Mouse (Mus musculus) kidney, embryonic 16.5 days (tissue): ENCODE measurements at regions not wholly inside any gene's neighbourhood (a gene's known extent, or its start where the extent isn't known, plus 50 kb on each side); places are given as distances from the start of the nearest gene placed in this dataset.
"Not testable (repeated sequence)": the region's sequence is repeated elsewhere in the genome, so short reads cannot be mapped to it uniquely, and the experiment has no call there.

ENCODE experiments used
- ATAC-seq: fragments of 200-750 bp; cut with Nextera tagmentation; 2 replicates; pipeline ENCODE4 v1.8.0; 2017; ENCODE audit warnings: moderate TSS enrichment; ENCODE audit not compliant: low FRiP score, low TSS enrichment
- H3K27ac ChIP-seq: fragments of 300-500 bp; sonication (generic); 2 replicates; pipeline ENCODE4 v1.5.1; 2014; ENCODE audit warnings: low read length
- H3K27me3 ChIP-seq: fragments of 300-500 bp; sonication (generic); 2 replicates; pipeline ENCODE4 v1.6.1; 2014; ENCODE audit warnings: low read length, control low read depth, mixed read lengths; ENCODE audit not compliant: insufficient read depth
- H3K36me3 ChIP-seq: fragments of 300-500 bp; sonication (generic); 2 replicates; pipeline ENCODE4 v1.6.1; 2014; ENCODE audit warnings: low read length, control low read depth, mixed read lengths; ENCODE audit not compliant: insufficient read depth
- H3K4me1 ChIP-seq: fragments of 300-500 bp; sonication (generic); 2 replicates; pipeline ENCODE4 v1.6.1; 2014; ENCODE audit warnings: low read length, control low read depth, mixed read lengths; ENCODE audit not compliant: insufficient read depth
- H3K4me2 ChIP-seq: fragments of 300-500 bp; sonication (generic); replicated peaks from 2 replicates; pipeline ENCODE4 v1.6.1; 2014; ENCODE audit warnings: low read depth, low read length
- H3K4me3 ChIP-seq: fragments of 300-500 bp; sonication (generic); 2 replicates; pipeline ENCODE4 v1.5.1; 2014; ENCODE audit warnings: mild to moderate bottlenecking, low read length
- H3K9ac ChIP-seq: fragments of 300-500 bp; sonication (generic); replicated peaks from 2 replicates; pipeline ENCODE4 v1.6.1; 2014; ENCODE audit warnings: low read length
- H3K9me3 ChIP-seq: fragments of 300-500 bp; sonication (generic); 2 replicates; pipeline ENCODE4 v1.6.1; 2016; ENCODE audit warnings: low read length, control low read depth
- WGBS: fragments of 180-500 bp; shearing (Covaris S2); extraction: QIAGEN DNeasy Blood & Tissue Kit; methylation state at CpG from one replicate; pipeline ENCODE4 v1.1.7; 2014; 5-methylcytosine and 5-hydroxymethylcytosine counted together

DNA sequence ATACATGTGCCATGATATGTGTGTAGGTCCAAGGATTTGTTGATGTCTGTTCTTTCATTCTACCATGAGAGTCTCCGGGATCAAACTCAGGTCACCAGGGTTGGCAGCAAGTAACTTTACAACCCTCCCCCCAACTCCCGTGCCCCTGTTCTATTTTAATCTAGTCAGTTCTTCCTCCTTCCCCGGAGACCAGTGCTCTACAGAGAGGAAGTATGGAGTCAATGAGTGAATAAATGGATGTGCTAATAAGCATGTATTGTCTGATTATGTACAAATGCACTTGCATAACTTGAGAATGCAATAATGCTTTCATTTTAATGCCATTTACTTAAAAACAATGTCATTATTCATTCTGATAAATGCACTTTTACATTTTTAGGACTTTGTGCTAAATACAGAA, 79.1 kb upstream of the Tbl1xr1 start:
- Histone ChIP-seq H3K27me3 (no peaks in the 10 kb centered on the region), H3K9me3 (peaks cover 8% of the 10 kb centered on the region; the same call in 1 of the 2 replicates), H3K4me1 (no peaks in the 10 kb centered on the region), H3K9ac (no peak overlapping the region), H3K36me3 (no peaks in the 10 kb centered on the region), H3K4me2 (no peak overlapping the region), H3K4me3 (no peak overlapping the region), H3K27ac (no peak overlapping the region)
- ATAC-seq = no peak
- 76% methylated on average over 3 of the region's 3 CpGs for WGBS

DNA sequence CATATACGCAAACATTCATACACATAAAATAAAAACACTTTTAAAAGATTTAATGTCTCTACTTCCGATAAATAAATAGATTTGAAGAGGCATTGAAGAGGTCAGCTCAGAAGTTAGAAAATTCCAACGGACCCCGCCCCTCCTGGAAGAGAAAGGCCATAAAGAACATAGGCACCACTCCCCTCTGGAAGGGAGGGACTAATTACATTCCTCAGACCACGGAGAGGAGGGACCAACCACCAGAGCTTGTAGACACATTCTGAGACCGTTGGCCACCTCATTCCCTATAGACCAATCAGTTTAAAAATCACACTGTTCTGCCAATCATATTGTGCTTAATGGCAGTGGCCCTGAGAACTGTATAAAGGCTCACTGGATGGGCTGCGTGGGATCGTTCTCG, 71.0 kb upstream of the Tbl1xr1 start:
- no peaks in the 10 kb centered on the region for H3K4me1 ChIP-seq
- no peaks in the 10 kb centered on the region for H3K9me3 ChIP-seq
- no peak overlapping the region for H3K9ac ChIP-seq
- no peaks in the 10 kb centered on the region for H3K27me3 ChIP-seq
- no peak overlapping the region for H3K4me3 ChIP-seq
- no peak overlapping the region for H3K27ac ChIP-seq
- ATAC-seq = no peak
- 79% methylated on average over 9 of the region's 9 CpGs for WGBS
- no peaks in the 10 kb centered on the region for H3K36me3 ChIP-seq
- H3K4me2 ChIP-seq = no peak overlapping the region

DNA sequence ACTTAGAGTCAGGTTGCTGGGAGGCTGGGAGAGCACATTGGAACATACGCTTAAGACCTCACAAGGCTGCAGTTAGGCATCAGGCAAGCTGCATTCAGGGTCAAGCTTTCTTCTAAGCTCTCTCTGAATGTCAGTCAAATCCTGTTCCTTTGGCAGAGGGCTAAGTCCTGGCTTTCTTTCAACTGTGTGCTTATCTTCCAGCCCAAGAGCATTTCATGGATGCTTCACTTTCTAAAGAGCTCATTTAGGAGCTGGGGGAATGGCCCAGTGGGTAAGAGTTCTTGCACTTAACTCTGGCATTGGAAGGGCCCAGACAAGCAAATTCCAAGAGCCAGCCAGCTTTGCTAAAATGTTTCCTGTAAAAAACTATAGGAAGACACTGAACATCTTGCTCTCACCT, 70.3 kb upstream of the Tbl1xr1 start:
- Histone ChIP-seq H3K27ac (no peak overlapping the region), H3K36me3 (no peaks in the 10 kb centered on the region), H3K9me3 (no peaks in the 10 kb centered on the region), H3K4me2 (no peak overlapping the region), H3K4me3 (no peak overlapping the region), H3K9ac (no peak overlapping the region), H3K27me3 (no peaks in the 10 kb centered on the region), H3K4me1 (no peaks in the 10 kb centered on the region)
- no peak for ATAC-seq
- 90% methylated on average over 1 of the region's 1 CpGs for WGBS

DNA sequence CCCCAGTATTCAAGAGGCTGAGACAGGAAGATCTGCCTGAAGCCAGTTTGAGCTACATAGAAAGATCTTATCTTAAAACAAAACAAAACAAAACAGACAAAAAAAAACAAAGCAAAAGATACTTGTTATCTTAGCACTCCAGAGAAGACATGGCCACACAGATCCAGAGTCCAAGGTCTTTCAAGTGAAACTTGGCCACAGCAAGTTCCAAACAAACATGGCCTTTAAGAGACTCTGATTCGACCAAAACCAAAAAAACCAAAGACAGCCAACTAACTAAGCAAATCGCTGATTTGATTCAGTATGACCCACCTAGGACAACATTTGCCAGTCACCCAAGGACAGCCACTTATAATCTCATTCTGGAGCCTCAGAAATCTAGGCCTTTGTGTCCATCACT, 69.8 kb upstream of the Tbl1xr1 start:
- WGBS = 87% methylated on average over 2 of the region's 2 CpGs
- ATAC-seq = no peak
- Histone ChIP-seq H3K36me3 (no peaks in the 10 kb centered on the region), H3K27me3 (no peaks in the 10 kb centered on the region), H3K4me2 (no peak overlapping the region), H3K4me3 (no peak overlapping the region), H3K9ac (no peak overlapping the region), H3K9me3 (no peaks in the 10 kb centered on the region), H3K4me1 (no peaks in the 10 kb centered on the region), H3K27ac (no peak overlapping the region)

DNA sequence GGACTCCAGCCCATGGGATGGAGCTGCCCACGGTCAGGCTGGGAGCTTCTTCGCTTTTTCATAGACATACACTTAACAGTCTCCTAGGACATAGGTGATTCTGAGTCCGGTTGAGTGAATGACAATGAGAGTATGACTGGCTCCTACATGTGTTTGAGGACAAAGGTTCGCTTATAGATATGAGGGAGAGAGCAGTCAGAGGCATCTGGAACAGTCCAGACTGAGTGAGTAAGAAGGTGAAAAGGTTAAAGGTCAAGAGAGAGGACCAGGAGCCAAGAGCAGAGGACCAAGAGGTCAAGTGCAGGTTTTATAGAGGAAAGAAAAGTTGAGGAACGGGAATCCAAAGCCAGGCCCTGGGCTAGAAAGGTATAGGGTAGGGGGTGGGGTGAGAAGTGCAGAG, 68.7 kb upstream of the Tbl1xr1 start:
- H3K4me1 ChIP-seq = no peaks in the 10 kb centered on the region
- H3K27ac ChIP-seq = no peak overlapping the region
- 90% methylated on average over 5 of the region's 5 CpGs for WGBS
- no peak overlapping the region for H3K9ac ChIP-seq
- ATAC-seq = no peak
- no peak overlapping the region for H3K4me2 ChIP-seq
- H3K4me3 ChIP-seq = no peak overlapping the region
- H3K36me3 ChIP-seq = no peaks in the 10 kb centered on the region
- no peaks in the 10 kb centered on the region for H3K27me3 ChIP-seq
- H3K9me3 ChIP-seq = no peaks in the 10 kb centered on the region

DNA sequence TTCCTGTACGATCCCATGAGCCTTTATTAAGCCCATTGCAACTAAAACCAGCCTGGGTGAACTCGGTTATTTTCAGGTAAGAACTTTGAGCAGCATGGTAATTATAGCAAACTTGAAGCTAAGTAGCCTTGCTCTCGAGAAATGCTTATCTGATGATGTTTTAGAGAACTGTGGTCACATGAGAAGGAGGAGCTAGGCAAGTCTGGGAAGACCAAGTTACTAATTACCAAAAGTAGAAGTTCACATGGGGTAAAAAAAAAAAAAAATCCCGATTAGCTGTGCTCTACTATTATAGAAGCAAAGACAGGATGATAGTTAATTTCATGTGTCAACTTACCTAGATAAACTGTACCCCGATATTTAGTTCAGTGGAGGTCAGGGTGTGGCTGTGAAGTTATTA, 68.0 kb upstream of the Tbl1xr1 start:
- Histone ChIP-seq H3K9ac (no peak overlapping the region), H3K27ac (no peak overlapping the region), H3K4me3 (no peak overlapping the region), H3K4me2 (no peak overlapping the region), H3K4me1 (no peaks in the 10 kb centered on the region), H3K27me3 (no peaks in the 10 kb centered on the region), H3K36me3 (no peaks in the 10 kb centered on the region), H3K9me3 (no peaks in the 10 kb centered on the region)
- 76% methylated on average over 5 of the region's 5 CpGs for WGBS
- no peak for ATAC-seq

DNA sequence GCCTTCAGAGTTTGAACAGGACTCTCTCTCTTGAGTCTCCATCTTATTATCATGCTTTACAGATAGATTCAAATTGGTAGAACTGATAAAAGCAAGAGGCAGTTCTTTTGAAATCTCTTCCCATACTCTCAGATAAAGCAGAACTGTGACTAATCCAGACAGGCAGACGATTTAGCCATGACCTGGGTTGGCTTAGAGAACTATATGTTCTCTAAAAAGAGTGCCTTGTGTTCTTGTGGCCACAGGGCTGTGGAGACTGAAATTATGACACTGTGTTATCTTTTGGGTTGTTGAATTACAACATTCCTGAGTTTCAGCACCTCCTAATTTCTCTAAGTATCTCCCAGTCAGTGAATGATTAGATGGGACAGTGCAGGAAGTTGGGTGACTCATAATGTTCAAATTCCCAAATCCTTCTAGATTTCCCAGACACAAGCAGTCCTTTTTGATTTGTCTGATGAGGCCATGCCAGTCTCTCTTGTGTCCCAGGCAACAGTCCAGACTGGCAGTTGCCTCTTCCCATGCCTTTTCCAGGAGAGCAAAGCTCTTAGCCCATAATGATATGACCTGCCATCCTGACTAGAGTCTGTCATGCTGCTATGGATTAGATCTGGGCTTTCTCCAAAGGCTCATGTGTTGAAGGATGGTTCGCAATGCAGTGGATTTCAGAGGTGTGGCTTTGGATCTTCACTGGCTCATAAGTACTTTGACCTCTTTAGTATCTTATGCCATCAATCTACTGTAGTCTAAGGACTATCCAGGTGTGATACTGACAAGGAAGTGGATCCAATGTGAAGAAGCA, 66.4 kb upstream of the Tbl1xr1 start:
- no peak for ATAC-seq
- Histone ChIP-seq H3K36me3 (no peaks in the 10 kb centered on the region), H3K9ac (no peak overlapping the region), H3K4me1 (no peaks in the 10 kb centered on the region), H3K27ac (no peak overlapping the region), H3K4me2 (no peak overlapping the region), H3K27me3 (no peaks in the 10 kb centered on the region), H3K9me3 (no peaks in the 10 kb centered on the region), H3K4me3 (no peak overlapping the region)
- 88% methylated on average over 2 of the region's 2 CpGs for WGBS

DNA sequence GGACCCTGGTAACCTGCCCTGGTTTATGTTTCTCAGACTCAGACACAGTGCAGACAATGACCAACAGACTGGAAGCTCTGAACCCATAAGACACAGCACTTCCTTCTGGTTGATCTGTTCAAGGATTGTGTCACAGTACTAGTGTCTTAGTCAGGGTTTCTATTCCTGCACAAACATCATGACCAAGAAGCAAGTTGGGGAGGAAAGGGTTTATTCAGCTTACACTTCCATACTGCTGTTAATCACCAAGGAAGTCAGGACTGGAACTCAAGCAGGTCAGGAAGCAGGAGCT, 65.8 kb upstream of the Tbl1xr1 start:
- not testable (repeated sequence) for H3K4me1 ChIP-seq, H3K9me3 ChIP-seq, H3K27me3 ChIP-seq, H3K9ac ChIP-seq, H3K36me3 ChIP-seq, H3K4me3 ChIP-seq, ATAC-seq, H3K4me2 ChIP-seq, H3K27ac ChIP-seq

DNA sequence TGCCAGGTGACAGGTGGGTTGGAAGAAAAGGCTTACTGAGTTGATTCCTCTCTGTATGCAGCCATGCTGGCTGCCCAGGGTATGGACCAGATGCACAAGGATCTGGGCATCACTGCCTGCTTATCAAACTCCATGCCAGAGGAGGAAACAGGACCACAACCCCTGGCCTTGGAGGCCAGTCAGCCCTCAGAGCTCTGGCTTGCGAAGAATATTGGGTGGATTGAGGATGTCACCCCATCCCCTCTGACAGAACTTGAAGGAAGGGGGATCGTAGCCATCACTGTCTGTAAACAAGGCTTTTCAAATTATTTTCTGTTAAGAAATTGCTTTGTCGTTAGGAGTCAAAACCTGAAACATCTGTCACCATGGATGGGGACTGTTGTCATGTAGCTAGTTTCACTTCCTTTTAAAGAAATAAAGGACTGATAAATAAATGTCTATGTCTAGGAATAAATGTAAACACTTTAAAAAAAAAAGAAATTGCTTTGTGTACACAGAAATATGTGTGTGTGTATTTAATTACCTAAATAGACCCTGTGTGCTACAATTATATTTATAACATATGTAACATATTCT, 55.0 kb upstream of the Tbl1xr1 start:
- no peaks in the 10 kb centered on the region for H3K27me3 ChIP-seq
- no peak overlapping the region for H3K4me3 ChIP-seq
- H3K4me2 ChIP-seq = no peak overlapping the region
- H3K36me3 ChIP-seq = no peaks in the 10 kb centered on the region
- no peak overlapping the region for H3K9ac ChIP-seq
- no peaks in the 10 kb centered on the region for H3K9me3 ChIP-seq
- WGBS = 79% methylated on average over 3 of the region's 3 CpGs
- H3K4me1 ChIP-seq = peaks cover 21% of the 10 kb centered on the region
- no peak for ATAC-seq
- no peak overlapping the region for H3K27ac ChIP-seq

DNA sequence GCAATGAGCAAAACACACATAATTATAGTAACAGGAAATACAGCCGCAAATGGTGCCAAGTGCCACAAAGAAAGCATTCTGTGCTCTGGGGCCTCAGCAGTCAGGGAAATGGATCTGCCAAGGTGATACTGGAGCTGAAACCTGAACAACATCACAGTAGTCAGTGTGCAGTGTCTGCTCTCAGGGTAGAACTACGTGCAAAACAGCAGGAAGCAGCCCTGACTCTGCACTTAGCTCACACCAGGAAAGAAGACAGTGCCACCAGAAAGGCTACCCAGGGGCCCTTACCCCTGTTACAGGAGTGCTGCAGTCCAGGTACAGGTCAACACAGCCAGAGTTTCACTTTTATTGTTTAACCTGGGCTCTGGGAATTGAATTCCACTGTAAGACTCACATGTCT, 54.0 kb upstream of the Tbl1xr1 start:
- H3K4me1 ChIP-seq = peaks cover 21% of the 10 kb centered on the region
- H3K9me3 ChIP-seq = no peaks in the 10 kb centered on the region
- no peaks in the 10 kb centered on the region for H3K27me3 ChIP-seq
- H3K36me3 ChIP-seq = no peaks in the 10 kb centered on the region
- ATAC-seq = 0 out of 2 replicates have a peak, but pooled peaks have one; percentile 19
- H3K27ac ChIP-seq = no peak overlapping the region
- no peak overlapping the region for H3K4me3 ChIP-seq
- no peak overlapping the region for H3K9ac ChIP-seq
- no peak overlapping the region for H3K4me2 ChIP-seq
- WGBS = 58% methylated on average over 2 of the region's 2 CpGs
